Mouse (Mus musculus): Measurements from ENCODE around the gene Ppp2r2c. TPM values are rescaled to one million over a fixed set of nuclear protein-coding genes. Genes with fewer than 3 reads are reported as not detected.
A peak's percentile ranks its signal among the peaks of the same experiment; 100 is the strongest.
"Not testable (repeated sequence)": the region's sequence is repeated elsewhere in the genome, so short reads cannot be mapped to it uniquely, and the experiment has no call there.

The Ppp2r2c gene
- polyA plus RNA-seq, 1 experiment from 2014 or later, result 0.31 TPM

- ATAC-seq (ENCODE audit: insufficient number of reproducible peaks, insufficient read depth, low FRiP score, low TSS enrichment, low read depth), result no peak
- WGBS, result 53% methylated on average over 4 of the region's 4 CpGs
- Histone ChIP-seq H3K4me1 (replicated peaks) (peaks cover 6% of the 10 kb centered on the region), H3K4me3 (replicated peaks) (no peak overlapping the region), H3K9me3 (no peaks in the 10 kb centered on the region), H3K4me2 (no peak overlapping the region), H3K36me3 (no peaks in the 10 kb centered on the region), H3K27ac (no peak overlapping the region), H3K9ac (replicated peaks) (no peak overlapping the region), H3K27me3 (0 out of 2 replicates have a peak, but pooled peaks cover 11% of the 10 kb centered on the region)
Measured at GRCm38 (mm10) chr5:36928701-36929100, 60.4 kb downstream of the Ppp2r2c start.

DNA sequence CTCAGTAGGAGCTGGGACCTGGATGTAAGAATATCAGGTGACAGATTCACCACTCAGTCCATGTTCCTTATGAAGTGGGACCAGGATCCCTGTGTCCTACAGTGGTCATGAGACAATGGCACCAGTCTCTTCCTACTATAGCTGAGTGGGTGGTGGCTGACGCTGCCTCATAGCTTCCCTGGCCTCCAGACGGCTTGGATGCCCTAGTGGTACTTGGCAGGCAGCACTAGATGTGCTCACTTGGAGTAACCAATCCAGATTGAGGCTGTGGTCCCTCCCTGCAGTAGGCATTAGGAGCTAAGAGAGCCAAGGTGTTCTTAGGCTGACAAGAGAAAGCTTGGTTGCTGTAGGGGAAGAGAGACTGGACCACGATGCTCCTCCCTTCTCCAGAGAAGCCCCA lies 61.1 kb downstream of the Ppp2r2c start:
- no peak overlapping the region for H3K4me3 ChIP-seq (replicated peaks)
- H3K27me3 ChIP-seq, result 0 out of 2 replicates have a peak, but pooled peaks cover 11% of the 10 kb centered on the region
- ATAC-seq (ENCODE audit: insufficient number of reproducible peaks, insufficient read depth, low FRiP score, low TSS enrichment, low read depth), result no peak
- WGBS, result 76% methylated on average over 3 of the region's 3 CpGs
- no peak overlapping the region for H3K27ac ChIP-seq
- no peak overlapping the region for H3K9ac ChIP-seq (replicated peaks)
- H3K4me2 ChIP-seq, result no peak overlapping the region
- H3K36me3 ChIP-seq, result no peaks in the 10 kb centered on the region
- H3K4me1 ChIP-seq (replicated peaks), result peaks cover 13% of the 10 kb centered on the region
- no peaks in the 10 kb centered on the region for H3K9me3 ChIP-seq

DNA sequence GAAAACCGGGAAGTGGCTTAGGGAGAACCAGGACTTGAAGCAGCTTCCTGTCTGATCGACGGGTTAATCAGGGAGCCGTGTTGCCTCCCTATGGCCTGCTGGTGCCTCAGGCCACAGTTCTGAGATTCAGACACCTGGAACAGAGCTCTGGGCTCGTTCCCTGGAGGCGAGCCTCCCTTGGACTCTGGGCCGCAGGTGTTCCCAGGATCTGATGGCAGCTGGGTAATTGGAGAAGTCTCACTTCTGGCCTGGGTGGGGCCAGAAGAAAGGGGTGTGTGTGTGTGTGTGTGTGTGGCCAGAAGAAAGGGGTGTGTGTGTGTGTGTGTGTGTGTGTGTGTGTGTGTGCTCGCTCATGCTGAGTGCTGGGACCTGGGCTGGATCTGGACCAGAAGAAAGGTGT lies 65.1 kb downstream of the Ppp2r2c start:
- Histone ChIP-seq H3K36me3 (no peaks in the 10 kb centered on the region), H3K27ac (no peak overlapping the region), H3K9ac (replicated peaks) (no peak overlapping the region), H3K27me3 (peaks cover 4% of the 10 kb centered on the region), H3K4me1 (replicated peaks) (peaks cover 16% of the 10 kb centered on the region), H3K4me2 (no peak overlapping the region), H3K9me3 (no peaks in the 10 kb centered on the region), H3K4me3 (replicated peaks) (no peak overlapping the region)
- peak; percentile 57 for ATAC-seq (ENCODE audit: insufficient number of reproducible peaks, insufficient read depth, low FRiP score, low TSS enrichment, low read depth)
- WGBS, result 18% methylated on average over 7 of the region's 8 CpGs

- H3K36me3 ChIP-seq, result no peaks in the 10 kb centered on the region
- peaks cover 16% of the 10 kb centered on the region for H3K4me1 ChIP-seq (replicated peaks)
- H3K27ac ChIP-seq, result no peak overlapping the region
- peaks cover 9% of the 10 kb centered on the region for H3K27me3 ChIP-seq
- WGBS, result 64% methylated on average over 17 of the region's 17 CpGs
- no peak overlapping the region for H3K4me3 ChIP-seq (replicated peaks)
- H3K9ac ChIP-seq (replicated peaks), result no peak overlapping the region
- no peak for ATAC-seq (ENCODE audit: insufficient number of reproducible peaks, insufficient read depth, low FRiP score, low TSS enrichment, low read depth)
- H3K9me3 ChIP-seq, result no peaks in the 10 kb centered on the region
- H3K4me2 ChIP-seq, result no peak overlapping the region
Measured at GRCm38 (mm10) chr5:36935486-36936473, 67.5 kb downstream of the Ppp2r2c start.

- no peak overlapping the region for H3K27ac ChIP-seq
- no peaks in the 10 kb centered on the region for H3K9me3 ChIP-seq
- no peak overlapping the region for H3K4me3 ChIP-seq (replicated peaks)
- no peaks in the 10 kb centered on the region for H3K36me3 ChIP-seq
- H3K4me1 ChIP-seq (replicated peaks), result peaks cover 16% of the 10 kb centered on the region
- no peak overlapping the region for H3K4me2 ChIP-seq
- H3K27me3 ChIP-seq, result peaks cover 9% of the 10 kb centered on the region
- no peak for ATAC-seq (ENCODE audit: insufficient number of reproducible peaks, insufficient read depth, low FRiP score, low TSS enrichment, low read depth)
- H3K9ac ChIP-seq (replicated peaks), result no peak overlapping the region
- WGBS, result 73% methylated on average over 7 of the region's 7 CpGs
Measured at GRCm38 (mm10) chr5:36936548-36936947, 68.2 kb downstream of the Ppp2r2c start.

DNA sequence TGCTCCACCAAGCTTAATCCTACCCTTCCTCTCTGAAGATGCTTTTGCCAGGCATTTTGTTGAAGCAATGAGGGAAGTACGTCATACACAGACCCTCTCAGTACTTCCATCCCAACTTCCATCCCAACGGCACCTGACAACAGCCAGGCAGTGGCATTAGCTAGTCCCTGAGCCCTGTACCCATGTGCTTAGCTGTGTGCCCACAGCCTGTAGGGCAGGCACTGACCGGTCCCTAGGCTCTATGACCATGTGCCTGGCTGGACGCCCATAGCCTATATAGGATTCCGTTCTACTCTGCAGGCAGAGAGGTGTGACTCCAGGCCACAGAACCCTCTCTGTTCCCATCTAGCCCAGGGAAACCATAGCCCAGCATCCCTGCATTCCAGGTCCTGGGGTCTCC lies 69.7 kb downstream of the Ppp2r2c start:
- H3K4me2 ChIP-seq, result no peak overlapping the region
- no peaks in the 10 kb centered on the region for H3K9me3 ChIP-seq
- H3K36me3 ChIP-seq, result no peaks in the 10 kb centered on the region
- no peak overlapping the region for H3K27ac ChIP-seq
- WGBS, result 89% methylated on average over 5 of the region's 5 CpGs
- no peak overlapping the region for H3K4me3 ChIP-seq (replicated peaks)
- no peak for ATAC-seq (ENCODE audit: insufficient number of reproducible peaks, insufficient read depth, low FRiP score, low TSS enrichment, low read depth)
- H3K9ac ChIP-seq (replicated peaks), result no peak overlapping the region
- peaks cover 16% of the 10 kb centered on the region for H3K4me1 ChIP-seq (replicated peaks)
- H3K27me3 ChIP-seq, result peaks cover 9% of the 10 kb centered on the region

DNA sequence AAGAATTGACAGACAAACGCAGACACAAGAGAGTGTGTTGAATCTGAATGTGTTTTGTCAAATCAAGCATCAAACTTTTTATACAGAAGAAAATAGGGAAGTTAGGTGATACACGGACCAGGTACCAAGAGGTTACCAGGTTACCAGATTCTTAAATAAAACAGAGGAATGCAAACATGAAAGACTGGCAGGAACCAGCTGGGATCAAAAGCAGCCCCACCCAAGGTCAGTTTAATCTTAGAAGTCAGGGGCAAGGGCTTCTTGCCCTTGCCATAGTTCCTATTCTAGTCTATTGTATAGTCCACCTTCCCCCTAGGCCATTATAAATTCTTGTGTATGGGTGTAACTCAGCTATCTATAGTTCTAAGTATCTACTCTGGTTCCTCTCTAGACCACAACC lies 70.7 kb downstream of the Ppp2r2c start:
- not testable (repeated sequence) for H3K36me3 ChIP-seq; ATAC-seq (ENCODE audit: insufficient number of reproducible peaks, insufficient read depth, low FRiP score, low TSS enrichment, low read depth); H3K9ac ChIP-seq (replicated peaks); H3K4me3 ChIP-seq (replicated peaks); H3K27me3 ChIP-seq; H3K4me1 ChIP-seq (replicated peaks); H3K27ac ChIP-seq; H3K4me2 ChIP-seq; H3K9me3 ChIP-seq
- WGBS, result 77% methylated on average over 2 of the region's 2 CpGs

DNA sequence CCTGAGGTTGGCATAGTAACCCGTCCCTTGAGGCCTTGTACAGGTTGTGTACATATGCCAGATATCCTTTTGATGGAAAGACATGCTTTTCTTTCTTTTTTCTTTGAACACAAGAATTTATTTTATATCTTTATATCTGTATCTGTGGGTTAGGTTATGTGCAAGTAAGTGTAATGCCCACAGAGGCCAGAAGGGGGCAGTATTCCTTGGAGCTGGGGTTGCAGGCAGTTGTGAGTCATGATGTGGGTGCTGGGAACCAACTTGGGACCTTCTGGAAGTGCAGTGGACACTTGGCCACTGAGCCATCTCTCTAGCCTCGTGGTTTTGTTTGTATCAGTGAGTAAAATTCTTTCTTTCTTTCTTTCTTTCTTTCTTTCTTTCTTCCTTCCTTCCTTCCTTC lies 74.1 kb downstream of the Ppp2r2c start:
- Histone ChIP-seq H3K4me1 (replicated peaks) (no peaks in the 10 kb centered on the region), H3K9ac (replicated peaks) (no peak overlapping the region), H3K36me3 (no peaks in the 10 kb centered on the region), H3K4me2 (no peak overlapping the region), H3K27me3 (peaks cover 15% of the 10 kb centered on the region; the same call in 1 of the 2 replicates), H3K27ac (no peak overlapping the region), H3K9me3 (no peaks in the 10 kb centered on the region), H3K4me3 (replicated peaks) (no peak overlapping the region)
- no peak for ATAC-seq (ENCODE audit: insufficient number of reproducible peaks, insufficient read depth, low FRiP score, low TSS enrichment, low read depth)
- WGBS, result 91% methylated on average over 2 of the region's 2 CpGs

DNA sequence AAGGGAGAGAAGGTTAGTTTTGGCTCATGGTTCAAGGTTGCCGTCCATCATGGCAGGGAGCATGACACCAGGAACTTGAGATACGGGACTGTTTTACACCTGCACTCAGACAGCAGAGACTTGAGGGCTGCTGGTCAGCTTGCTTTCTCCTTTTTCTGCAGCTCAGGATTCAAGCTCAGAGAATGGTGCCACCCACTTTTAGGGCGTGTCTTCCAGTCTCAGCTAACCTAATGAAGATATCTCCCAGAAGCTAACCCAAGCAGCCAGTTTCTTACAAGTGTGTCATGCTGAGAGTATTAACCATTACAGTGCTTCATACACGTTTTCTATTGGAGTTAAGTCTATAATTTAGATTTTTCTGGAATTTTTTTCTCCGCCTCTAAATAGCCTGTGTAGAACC lies 76.2 kb downstream of the Ppp2r2c start:
- ATAC-seq (ENCODE audit: insufficient number of reproducible peaks, insufficient read depth, low FRiP score, low TSS enrichment, low read depth), result no peak
- H3K27me3 ChIP-seq, result peaks cover 15% of the 10 kb centered on the region; the same call in 1 of the 2 replicates
- H3K4me1 ChIP-seq (replicated peaks), result no peaks in the 10 kb centered on the region
- no peak overlapping the region for H3K4me2 ChIP-seq
- 62% methylated on average over 5 of the region's 5 CpGs for WGBS
- H3K36me3 ChIP-seq, result no peaks in the 10 kb centered on the region
- H3K27ac ChIP-seq, result no peak overlapping the region
- no peak overlapping the region for H3K9ac ChIP-seq (replicated peaks)
- H3K4me3 ChIP-seq (replicated peaks), result no peak overlapping the region
- no peaks in the 10 kb centered on the region for H3K9me3 ChIP-seq

DNA sequence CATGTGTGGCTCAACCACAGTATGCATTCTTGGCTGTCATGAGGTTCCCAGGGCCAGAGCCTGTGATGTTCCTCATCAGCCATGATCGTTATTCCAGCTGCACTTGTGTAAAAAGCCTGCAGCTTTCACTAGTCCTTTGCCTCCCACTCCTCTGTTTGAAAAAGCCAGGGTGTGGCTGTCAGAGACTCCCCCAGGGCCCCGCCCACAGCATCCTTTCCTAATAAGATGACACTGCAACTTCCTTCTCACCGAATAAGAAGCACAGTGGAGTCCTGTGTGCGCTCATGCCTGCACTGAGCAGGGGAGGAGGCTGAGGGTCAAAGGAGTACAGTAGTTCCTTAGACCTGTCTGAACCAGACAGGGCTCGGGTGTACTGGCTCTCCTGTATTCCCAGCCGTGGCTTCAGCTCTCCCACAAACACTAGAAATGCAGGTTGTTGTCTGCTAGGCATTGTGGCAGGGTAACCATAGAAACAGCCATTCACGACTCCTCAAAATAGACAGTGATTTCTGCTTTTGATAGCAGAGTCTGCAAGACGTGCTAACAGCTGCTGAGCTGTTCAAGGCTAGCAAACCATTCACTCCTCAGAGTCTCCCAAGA lies 76.9 kb downstream of the Ppp2r2c start:
- 62% methylated on average over 8 of the region's 8 CpGs for WGBS
- no peak overlapping the region for H3K9ac ChIP-seq (replicated peaks)
- no peak for ATAC-seq (ENCODE audit: insufficient number of reproducible peaks, insufficient read depth, low FRiP score, low TSS enrichment, low read depth)
- H3K27ac ChIP-seq, result no peak overlapping the region
- H3K9me3 ChIP-seq, result no peaks in the 10 kb centered on the region
- no peak overlapping the region for H3K4me2 ChIP-seq
- H3K36me3 ChIP-seq, result no peaks in the 10 kb centered on the region
- H3K4me1 ChIP-seq (replicated peaks), result no peaks in the 10 kb centered on the region
- no peak overlapping the region for H3K4me3 ChIP-seq (replicated peaks)
- peaks cover 10% of the 10 kb centered on the region; the same call in 1 of the 2 replicates for H3K27me3 ChIP-seq

DNA sequence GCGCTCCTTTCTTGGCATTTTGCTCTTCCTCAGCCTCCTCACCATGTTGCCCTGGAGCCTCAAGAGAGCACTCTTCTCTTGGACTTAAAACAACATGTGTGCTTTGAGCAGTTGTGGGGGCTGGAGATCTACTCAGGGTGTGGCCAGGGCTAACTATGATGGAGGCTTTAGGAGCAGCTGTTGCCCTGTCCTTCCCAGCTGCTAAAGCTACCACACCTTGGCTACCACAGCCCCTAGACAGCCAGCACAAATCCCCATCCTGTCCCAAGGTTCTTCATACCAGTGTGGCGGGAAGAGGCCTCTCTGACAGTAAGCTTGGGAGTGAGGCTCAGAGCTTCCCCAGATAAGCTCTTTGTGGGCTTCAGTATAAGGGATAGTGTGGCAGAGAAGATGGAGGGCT lies 77.4 kb downstream of the Ppp2r2c start:
- Histone ChIP-seq H3K27me3 (peaks cover 10% of the 10 kb centered on the region; the same call in 1 of the 2 replicates), H3K9me3 (no peaks in the 10 kb centered on the region), H3K9ac (replicated peaks) (no peak overlapping the region), H3K4me3 (replicated peaks) (no peak overlapping the region), H3K4me1 (replicated peaks) (no peaks in the 10 kb centered on the region), H3K4me2 (no peak overlapping the region), H3K27ac (no peak overlapping the region), H3K36me3 (no peaks in the 10 kb centered on the region)
- 82% methylated on average over 2 of the region's 2 CpGs for whole genome bisulfite sequencing
- ATAC-seq (ENCODE audit: insufficient number of reproducible peaks, insufficient read depth, low FRiP score, low TSS enrichment, low read depth), result no peak
